17 mouse cellular contexts compared by ENCODE assay signal in the genomic region with DNA sequence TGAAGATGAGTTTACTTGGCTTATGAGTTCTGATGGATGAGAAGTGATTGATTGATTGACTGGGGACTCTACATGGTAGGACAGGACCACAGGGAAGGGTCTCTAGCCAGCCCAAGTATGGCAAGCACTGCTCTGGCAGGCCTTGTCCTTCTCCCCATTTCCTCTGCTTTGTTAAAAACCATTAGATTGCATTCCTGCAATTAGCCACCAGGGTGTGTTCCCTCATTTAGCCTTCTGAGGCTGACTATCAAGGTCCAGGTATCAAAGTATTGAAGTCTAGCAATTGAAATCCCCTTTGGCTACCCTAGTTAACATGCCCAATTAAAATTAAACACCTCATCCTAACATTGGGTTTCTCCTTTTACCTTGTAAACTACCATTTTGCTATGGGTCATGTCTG.
DNase-seq lines count a peak whose midpoint lies in the region; ATAC-seq and TF ChIP-seq lines count a peak whose summit lies in the region.
"Had no signal": no experiment of that assay in that cellular context is flagged by ENCODE, and none has a peak within 500 bp of the region (broad histone marks: within the 10 kb centered on the region; RNA-seq: fewer than 3 reads in every experiment).

No protein-coding gene starts in this region.

- ATAC-seq in hindbrain, postnatal 0 days, result no peak
- ATAC-seq in hindbrain, embryonic 16.5 days, result no peak
- peak; percentile 57; the same call in 1 of the 2 replicates for ATAC-seq in common myeloid progenitor, adult 5-6 weeks (replicated peaks; ENCODE audit: low read depth, poor library complexity, severe bottlenecking)
- ATAC-seq: forebrain, embryonic 14.5 days; midbrain, embryonic 15.5 days had no signal

- no peak for DNase-seq in hindbrain, postnatal 0 days (ENCODE audit: low spot score)
- peak; percentile 5 for DNase-seq in 3T3-L1 (ENCODE audit: low read depth, low spot score)
- no peak for DNase-seq in urinary bladder, postnatal 14 days (ENCODE audit: low spot score)
- no peak for DNase-seq in gastrocnemius, adult 2 months
- no peak for DNase-seq in yolk sac, embryonic 10.5 days (ENCODE audit: low spot score)
- DNase-seq: adrenal gland, postnatal 36 days; heart, postnatal 4 days; kidney, adult 11 months had no signal

- H3K4me3 ChIP-seq in hindbrain, postnatal 0 days (ENCODE audit: low read length), result no peak overlapping the region
- no peak overlapping the region for H3K4me3 ChIP-seq in hindbrain, embryonic 16.5 days (ENCODE audit: low read length)
- H3K4me3 ChIP-seq in E14TG2a.4 (replicated peaks; ENCODE audit: low read length), result no peak overlapping the region
- no peak overlapping the region for H3K4me3 ChIP-seq in gastrocnemius, adult 2 months
- H3K4me3 ChIP-seq: embryonic facial prominence, embryonic 15.5 days; heart, embryonic 10.5 days; limb, embryonic 15.5 days; midbrain, embryonic 15.5 days; neural tube, embryonic 13.5 days had no signal

- H3K4me2 ChIP-seq in hindbrain, postnatal 0 days (ENCODE audit: low read depth, low read length), result no peak overlapping the region
- H3K4me2 ChIP-seq in hindbrain, embryonic 16.5 days (ENCODE audit: low read length), result no peak overlapping the region
- H3K4me2 ChIP-seq: embryonic facial prominence, embryonic 15.5 days; limb, embryonic 15.5 days; midbrain, embryonic 15.5 days; neural tube, embryonic 13.5 days had no signal

- H3K4me1 ChIP-seq in hindbrain, postnatal 0 days (ENCODE audit: insufficient read depth, low read length), result no peaks in the 10 kb centered on the region
- no peaks in the 10 kb centered on the region for H3K4me1 ChIP-seq in hindbrain, embryonic 16.5 days (ENCODE audit: control insufficient read depth, insufficient read depth, low read depth, low read length)
- H3K4me1 ChIP-seq in E14TG2a.4 (replicated peaks; ENCODE audit: low read depth, low read length), result peaks cover 8% of the 10 kb centered on the region
- H3K4me1 ChIP-seq: heart, embryonic 10.5 days; limb, embryonic 15.5 days; midbrain, embryonic 15.5 days; neural tube, embryonic 13.5 days had no signal

- 0 out of 2 replicates have a peak, but pooled peaks have one; percentile 16 for TF ChIP-seq CTCF in hindbrain, postnatal 0 days (IDR thresholded peaks at IDR 0.05; ENCODE audit: low read depth)
- TF ChIP-seq CTCF in E14TG2a.4 (conservative IDR thresholded peaks at IDR 0.05; ENCODE audit: low read length), result 0 out of 2 replicates have a peak, but pooled peaks have one; percentile 18
- no peak for TF ChIP-seq CTCF in gastrocnemius, adult 2 months (IDR thresholded peaks at IDR 0.05)

- intact Hi-C loops in gastrocnemius, adult 2 months (cut with DNase I), result no loop called here

- no peaks in the 10 kb centered on the region for H3K9me3 ChIP-seq in hindbrain, postnatal 0 days (ENCODE audit: low read length)
- no peaks in the 10 kb centered on the region for H3K9me3 ChIP-seq in hindbrain, embryonic 16.5 days (ENCODE audit: control insufficient read depth, low read length)
- H3K9me3 ChIP-seq in E14TG2a.4 (ENCODE audit: low read length), result no peaks in the 10 kb centered on the region
- H3K9me3 ChIP-seq: embryonic facial prominence, embryonic 15.5 days; heart, embryonic 10.5 days; limb, embryonic 15.5 days; midbrain, embryonic 15.5 days; neural tube, embryonic 13.5 days had no signal

- H3K27ac ChIP-seq in hindbrain, postnatal 0 days, result no peak overlapping the region
- no peak overlapping the region for H3K27ac ChIP-seq in hindbrain, embryonic 16.5 days (ENCODE audit: low read depth, low read length)
- no peak overlapping the region for H3K27ac ChIP-seq in gastrocnemius, adult 2 months
- H3K27ac ChIP-seq: embryonic facial prominence, embryonic 15.5 days; heart, embryonic 10.5 days; limb, embryonic 15.5 days; midbrain, embryonic 15.5 days; neural tube, embryonic 13.5 days had no signal

- H3K9ac ChIP-seq in hindbrain, postnatal 0 days (replicated peaks; ENCODE audit: low read length), result no peak overlapping the region
- H3K9ac ChIP-seq in hindbrain, embryonic 16.5 days (ENCODE audit: low read depth, low read length), result no peak overlapping the region
- H3K9ac ChIP-seq: embryonic facial prominence, embryonic 15.5 days; limb, embryonic 15.5 days; midbrain, embryonic 15.5 days; neural tube, embryonic 13.5 days had no signal

- H3K36me3 ChIP-seq in hindbrain, postnatal 0 days (ENCODE audit: insufficient read depth, low read length), result no peaks in the 10 kb centered on the region
- H3K36me3 ChIP-seq in hindbrain, embryonic 16.5 days (ENCODE audit: control insufficient read depth, insufficient read depth, low read length), result no peaks in the 10 kb centered on the region
- no peaks in the 10 kb centered on the region for H3K36me3 ChIP-seq in E14TG2a.4 (ENCODE audit: insufficient read depth, low read length)
- H3K36me3 ChIP-seq: embryonic facial prominence, embryonic 15.5 days; heart, embryonic 10.5 days; limb, embryonic 15.5 days; midbrain, embryonic 15.5 days; neural tube, embryonic 13.5 days had no signal

- no peaks in the 10 kb centered on the region for H3K27me3 ChIP-seq in hindbrain, postnatal 0 days (ENCODE audit: insufficient read depth, low read length)
- no peaks in the 10 kb centered on the region for H3K27me3 ChIP-seq in hindbrain, embryonic 16.5 days (replicated peaks; ENCODE audit: control insufficient read depth, insufficient read depth, low read length)
- H3K27me3 ChIP-seq in E14TG2a.4 (ENCODE audit: insufficient read depth, low read length), result no peaks in the 10 kb centered on the region
- H3K27me3 ChIP-seq: embryonic facial prominence, embryonic 15.5 days; limb, embryonic 15.5 days; midbrain, embryonic 15.5 days; neural tube, embryonic 13.5 days had no signal
